30 mouse cellular contexts compared by ENCODE assay signal in genomic region chr14:51786335-51786734, GRCm38 (mm10). TPM values are rescaled to one million over a fixed set of nuclear protein-coding genes. Genes with fewer than 3 reads are reported as not detected.
DNase-seq lines count a peak whose midpoint lies in the region; ATAC-seq and TF ChIP-seq lines count a peak whose summit lies in the region.
"Had no signal": no experiment of that assay in that cellular context is flagged by ENCODE, and none has a peak within 500 bp of the region (broad histone marks: within the 10 kb centered on the region; RNA-seq: fewer than 3 reads in every experiment).

No protein-coding gene starts in this region.

- no peak overlapping the region for H3K4me3 ChIP-seq in hindbrain, embryonic 10.5 days
- no peak overlapping the region for H3K4me3 ChIP-seq in hindbrain, postnatal 0 days (ENCODE audit: low read length)
- H3K4me3 ChIP-seq in kidney, embryonic 16.5 days (ENCODE audit: low read length), result no peak overlapping the region
- no peak overlapping the region for H3K4me3 ChIP-seq in MEL (ENCODE audit: control insufficient read depth in 1 of 2, insufficient read depth in 1 of 2, low read depth in 2 of 2, low read length in 2 of 2)
- H3K4me3 ChIP-seq: forebrain, embryonic 10.5 days; forebrain, embryonic 13.5 days; heart, embryonic 12.5 days; heart, embryonic 15.5 days; hindbrain, embryonic 12.5 days; hindbrain, embryonic 15.5 days; intestine, embryonic 15.5 days had no signal

- H3K79me2 ChIP-seq in MEL (ENCODE audit: control insufficient read depth, insufficient read depth, low read length, poor library complexity), result no peaks in the 10 kb centered on the region

- no peak for ATAC-seq in hindbrain, postnatal 0 days
- peak; percentile 65; the same call in 1 of the 2 replicates for ATAC-seq in kidney, embryonic 16.5 days (ENCODE audit: low FRiP score, low TSS enrichment)
- ATAC-seq: activated CD4-positive, CD25-positive, alpha-beta regulatory T cell, adult 4 months; CD4-positive, CD25-positive, alpha-beta regulatory T cell, adult 4 months; forebrain, embryonic 13.5 days; intestine, embryonic 15.5 days had no signal

- no peak overlapping the region for H3K4me2 ChIP-seq in hindbrain, postnatal 0 days (ENCODE audit: low read depth, low read length)
- H3K4me2 ChIP-seq in kidney, embryonic 16.5 days (replicated peaks; ENCODE audit: low read depth, low read length), result no peak overlapping the region
- H3K4me2 ChIP-seq: forebrain, embryonic 13.5 days; heart, embryonic 12.5 days; heart, embryonic 15.5 days; hindbrain, embryonic 12.5 days; hindbrain, embryonic 15.5 days; intestine, embryonic 15.5 days had no signal

- H3K27ac ChIP-seq in hindbrain, embryonic 10.5 days, result peak overlapping the region; percentile 35
- no peak overlapping the region for H3K27ac ChIP-seq in hindbrain, postnatal 0 days
- H3K27ac ChIP-seq in kidney, embryonic 16.5 days (ENCODE audit: low read length), result no peak overlapping the region
- H3K27ac ChIP-seq in MEL (ENCODE audit: control insufficient read depth, low read depth, low read length), result no peak overlapping the region
- H3K27ac ChIP-seq: forebrain, embryonic 10.5 days; forebrain, embryonic 13.5 days; heart, embryonic 15.5 days; hindbrain, embryonic 12.5 days; hindbrain, embryonic 15.5 days; intestine, embryonic 15.5 days had no signal

- no peak for TF ChIP-seq EP300 in MEL (IDR thresholded peaks at IDR 0.05; ENCODE audit: low read depth in 1 of 2, low read length in 2 of 2)

- H3K4me1 ChIP-seq in hindbrain, embryonic 10.5 days (replicated peaks), result peaks cover 7% of the 10 kb centered on the region; the same call in 1 of the 2 replicates
- H3K4me1 ChIP-seq in hindbrain, postnatal 0 days (ENCODE audit: insufficient read depth, low read length), result no peaks in the 10 kb centered on the region
- H3K4me1 ChIP-seq in kidney, embryonic 16.5 days (ENCODE audit: insufficient read depth, low read length), result no peaks in the 10 kb centered on the region
- H3K4me1 ChIP-seq in MEL (ENCODE audit: control insufficient read depth in 1 of 2, insufficient read depth in 2 of 2, low read length in 2 of 2), result no peaks in the 10 kb centered on the region
- H3K4me1 ChIP-seq: forebrain, embryonic 10.5 days; forebrain, embryonic 13.5 days; hindbrain, embryonic 12.5 days; hindbrain, embryonic 15.5 days; intestine, embryonic 15.5 days had no signal

- TF ChIP-seq CTCF in hindbrain, postnatal 0 days (IDR thresholded peaks at IDR 0.05; ENCODE audit: low read depth), result no peak
- TF ChIP-seq CTCF in MEL (IDR thresholded peaks at IDR 0.05 in 2 of 3, conservative IDR thresholded peaks at IDR 0.05 in 1 of 3; ENCODE audit: control insufficient read depth in 1 of 3, insufficient read depth in 1 of 3, low read depth in 2 of 3, low read length in 3 of 3, poor library complexity in 1 of 3, severe bottlenecking in 1 of 3), result no peak
- TF ChIP-seq CTCF in brain, embryonic 14.5 days (IDR thresholded peaks at IDR 0.05; ENCODE audit: borderline replicate concordance, extremely low read depth, insufficient read depth, insufficient read length), result no peak

- no peaks in the 10 kb centered on the region for H3K9me3 ChIP-seq in hindbrain, embryonic 10.5 days
- H3K9me3 ChIP-seq in hindbrain, postnatal 0 days (ENCODE audit: low read length), result no peaks in the 10 kb centered on the region
- H3K9me3 ChIP-seq in kidney, embryonic 16.5 days (ENCODE audit: low read length), result no peaks in the 10 kb centered on the region
- H3K9me3 ChIP-seq in MEL (replicated peaks; ENCODE audit: insufficient read depth, low read length), result no peaks in the 10 kb centered on the region
- H3K9me3 ChIP-seq: forebrain, embryonic 10.5 days; forebrain, embryonic 13.5 days; heart, embryonic 12.5 days; heart, embryonic 15.5 days; hindbrain, embryonic 12.5 days; hindbrain, embryonic 15.5 days; intestine, embryonic 15.5 days had no signal

- 67% methylated on average over 4 of the region's 4 CpGs for WGBS in hindbrain, embryonic 10.5 days
- 67% methylated on average over 4 of the region's 4 CpGs for WGBS in hindbrain, postnatal 0 days
- WGBS in kidney, embryonic 16.5 days, result 41% methylated on average over 4 of the region's 4 CpGs

- DNase-seq in hindbrain, embryonic 10.5 days (ENCODE audit: low spot score), result no peak
- DNase-seq in hindbrain, postnatal 0 days (ENCODE audit: low spot score), result no peak
- DNase-seq in kidney, postnatal 14 days, result no peak
- DNase-seq in MEL (ENCODE audit: low read depth, low spot score), result no peak
- peak; percentile 0 for DNase-seq in brain, embryonic 14.5 days (ENCODE audit: low read depth)
- DNase-seq: adrenal gland, postnatal 10 days; adrenal gland, postnatal 36 days; cerebellum, adult 11 months; cerebellum, adult 9-11 months; gastrocnemius, postnatal 14 days; heart, adult 18-20 months; heart, postnatal 10 days; heart, postnatal 4 days had no signal

- H3K36me3 ChIP-seq in hindbrain, embryonic 10.5 days, result no peaks in the 10 kb centered on the region
- H3K36me3 ChIP-seq in hindbrain, postnatal 0 days (ENCODE audit: insufficient read depth, low read length), result no peaks in the 10 kb centered on the region
- H3K36me3 ChIP-seq in kidney, embryonic 16.5 days (ENCODE audit: insufficient read depth, low read length), result no peaks in the 10 kb centered on the region
- H3K36me3 ChIP-seq in MEL (ENCODE audit: control insufficient read depth in 1 of 2, insufficient read depth in 2 of 2, low read length in 2 of 2), result no peaks in the 10 kb centered on the region
- H3K36me3 ChIP-seq: forebrain, embryonic 10.5 days; heart, embryonic 12.5 days; heart, embryonic 15.5 days; hindbrain, embryonic 12.5 days; hindbrain, embryonic 15.5 days; intestine, embryonic 15.5 days had no signal

- no peak for TF ChIP-seq POLR2A in MEL (IDR thresholded peaks at IDR 0.05; ENCODE audit: control insufficient read depth in 1 of 2, insufficient read depth in 1 of 2, low read depth in 1 of 2, low read length in 2 of 2, poor library complexity in 1 of 2)
- TF ChIP-seq POLR2A in brain, embryonic 14.5 days (IDR thresholded peaks at IDR 0.05; ENCODE audit: borderline replicate concordance, extremely low read depth, insufficient read depth, insufficient read length, poor library complexity, severe bottlenecking), result no peak

- H3K9ac ChIP-seq in hindbrain, postnatal 0 days (replicated peaks; ENCODE audit: low read length), result no peak overlapping the region
- H3K9ac ChIP-seq in kidney, embryonic 16.5 days (replicated peaks; ENCODE audit: low read length), result no peak overlapping the region
- H3K9ac ChIP-seq in MEL (ENCODE audit: control insufficient read depth, low read depth, low read length, poor library complexity, severe bottlenecking), result no peak overlapping the region
- H3K9ac ChIP-seq: forebrain, embryonic 13.5 days; heart, embryonic 12.5 days; heart, embryonic 15.5 days; hindbrain, embryonic 12.5 days; hindbrain, embryonic 15.5 days; intestine, embryonic 15.5 days had no signal

- no peaks in the 10 kb centered on the region for H3K27me3 ChIP-seq in hindbrain, embryonic 10.5 days (ENCODE audit: insufficient read depth, poor library complexity, severe bottlenecking)
- H3K27me3 ChIP-seq in hindbrain, postnatal 0 days (ENCODE audit: insufficient read depth, low read length), result no peaks in the 10 kb centered on the region
- H3K27me3 ChIP-seq in kidney, embryonic 16.5 days (ENCODE audit: insufficient read depth, low read length), result no peaks in the 10 kb centered on the region
- no peaks in the 10 kb centered on the region for H3K27me3 ChIP-seq in MEL (ENCODE audit: control insufficient read depth in 1 of 2, insufficient read depth in 2 of 2, low read length in 2 of 2)
- H3K27me3 ChIP-seq: forebrain, embryonic 13.5 days; heart, embryonic 12.5 days; heart, embryonic 15.5 days; hindbrain, embryonic 12.5 days; hindbrain, embryonic 15.5 days; intestine, embryonic 15.5 days had no signal

- no peak for TF ChIP-seq RAD21 in MEL (IDR thresholded peaks at IDR 0.05; ENCODE audit: low read depth, low read length)

TF ChIP-seq in MEL, 35 proteins besides CTCF, POLR2A, EP300 and RAD21:
- TF ChIP-seq USF1 (IDR thresholded peaks at IDR 0.05; ENCODE audit: low read depth, low read length) (0 out of 2 replicates have a peak, but pooled peaks have one; percentile 17), CHD1 (IDR thresholded peaks at IDR 0.05; ENCODE audit: low read depth, low read length) (no peak)

RNA-seq across cellular contexts. Expression of gene Ang4, which starts 12.9 kb away (rescaled TPM):
- not detected in 2 replicates for polyA plus RNA-seq in hindbrain, embryonic 10.5 days (2016; fragmentation: Nextera tagmentation; extraction: Ambion mirVana)
- not detected in 2 replicates for total RNA-seq in hindbrain, postnatal 0 days (2014; rRNA removed)
- polyA plus RNA-seq in hindbrain, postnatal 0 days (2015; fragmentation: Nextera tagmentation; extraction: Ambion mirVana), result not detected in 2 replicates
- polyA plus RNA-seq in kidney, embryonic 16.5 days (2015; fragmentation: Nextera tagmentation; extraction: Ambion mirVana), result not detected in 2 replicates
- not detected in 2 replicates for total RNA-seq in MEL (2012; rRNA removed)
- polyA plus RNA-seq in MEL (2012; ENCODE audit: insufficient read depth in 1 of 2, insufficient read length in 2 of 2, low read depth in 1 of 2, low replicate concordance in 2 of 2, missing spikeins in 1 of 2), result not detected
- not detected in 2 replicates for polyA plus RNA-seq in brain, embryonic 14.5 days (2012; rRNA removed)
- total RNA-seq: adrenal gland, postnatal 10 days; common myeloid progenitor, adult 5-6 weeks; gastrocnemius, adult 18-20 months; gastrocnemius, postnatal 14 days; gastrocnemius, postnatal 4 days; heart, adult 18-20 months; heart, postnatal 10 days; heart, postnatal 4 days had no signal
- polyA plus RNA-seq: activated CD4-positive, CD25-positive, alpha-beta regulatory T cell, adult 4 months; C2C12; CD4-positive, CD25-positive, alpha-beta regulatory T cell, adult 4 months; cerebellum, adult 2 months; embryonic facial prominence, embryonic 14.5 days; forebrain, embryonic 10.5 days; forebrain, embryonic 13.5 days; forebrain, embryonic 16.5 days; heart, embryonic 12.5 days; heart, embryonic 15.5 days; hindbrain, embryonic 12.5 days; hindbrain, embryonic 15.5 days had no signal

RNA-seq across cellular contexts. Expression of gene AY358078, which starts 13.5 kb away (rescaled TPM):
- polyA plus RNA-seq in hindbrain, embryonic 10.5 days (2016; fragmentation: Nextera tagmentation; extraction: Ambion mirVana), result not detected in 2 replicates
- total RNA-seq in hindbrain, postnatal 0 days (2014; rRNA removed), result not detected in 2 replicates
- polyA plus RNA-seq in hindbrain, postnatal 0 days (2015; fragmentation: Nextera tagmentation; extraction: Ambion mirVana), result not detected in 2 replicates
- polyA plus RNA-seq in kidney, embryonic 16.5 days (2015; fragmentation: Nextera tagmentation; extraction: Ambion mirVana), result not detected in 2 replicates
- total RNA-seq in MEL (2012; rRNA removed), result not detected in 2 replicates
- not detected for polyA plus RNA-seq in MEL (2012; ENCODE audit: insufficient read depth in 1 of 2, insufficient read length in 2 of 2, low read depth in 1 of 2, low replicate concordance in 2 of 2, missing spikeins in 1 of 2)
- polyA plus RNA-seq in brain, embryonic 14.5 days (2012; rRNA removed), result not detected in 2 replicates
- total RNA-seq: adrenal gland, postnatal 10 days; adrenal gland, postnatal 36 days; common myeloid progenitor, adult 5-6 weeks; gastrocnemius, adult 18-20 months; gastrocnemius, postnatal 14 days; gastrocnemius, postnatal 4 days; heart, adult 18-20 months; heart, postnatal 10 days; heart, postnatal 4 days had no signal
- polyA plus RNA-seq: activated CD4-positive, CD25-positive, alpha-beta regulatory T cell, adult 4 months; C2C12; CD4-positive, CD25-positive, alpha-beta regulatory T cell, adult 4 months; cerebellum, adult 2 months; embryonic facial prominence, embryonic 14.5 days; forebrain, embryonic 10.5 days; forebrain, embryonic 13.5 days; forebrain, embryonic 16.5 days; heart, embryonic 12.5 days; heart, embryonic 15.5 days; hindbrain, embryonic 12.5 days; hindbrain, embryonic 15.5 days; intestine, embryonic 15.5 days had no signal
